Mouse (Mus musculus) midbrain, embryonic 15.5 days (tissue): ENCODE results near the gene Pced1b. TPM values are rescaled to one million over a fixed set of nuclear protein-coding genes. Genes with fewer than 3 reads are reported as not detected.

Experiments
- ATAC-seq: fragments of 200-750 bp; cut with Nextera tagmentation; replicated peaks from 2 replicates; pipeline ENCODE4 v1.8.0; 2017; ENCODE audit warnings: moderate TSS enrichment
- H3K27ac ChIP-seq: fragments of 300-500 bp; sonication (generic); 2 replicates; pipeline ENCODE4 v1.5.1; 2015; ENCODE audit warnings: mild to moderate bottlenecking, inconsistent platforms
- H3K27me3 ChIP-seq: fragments of 300-500 bp; sonication (generic); replicated peaks from 2 replicates; pipeline ENCODE4 v1.6.1; 2015; ENCODE audit warnings: inconsistent platforms
- H3K36me3 ChIP-seq: fragments of 300-500 bp; sonication (generic); replicated peaks from 2 replicates; pipeline ENCODE4 v1.6.1; 2015; ENCODE audit warnings: inconsistent platforms
- H3K4me1 ChIP-seq: fragments of 300-500 bp; sonication (generic); 2 replicates; pipeline ENCODE4 v1.6.1; 2015; ENCODE audit warnings: inconsistent platforms
- H3K4me2 ChIP-seq: fragments of 300-500 bp; sonication (generic); 2 replicates; pipeline ENCODE4 v1.6.1; 2015; ENCODE audit warnings: inconsistent platforms, mild to moderate bottlenecking, moderate library complexity
- H3K4me3 ChIP-seq: fragments of 300-500 bp; sonication (generic); 2 replicates; pipeline ENCODE4 v1.5.1; 2015; ENCODE audit warnings: mild to moderate bottlenecking, inconsistent platforms
- H3K9ac ChIP-seq: fragments of 300-500 bp; sonication (generic); 2 replicates; pipeline ENCODE4 v1.6.1; 2015; ENCODE audit warnings: mild to moderate bottlenecking, inconsistent platforms
- H3K9me3 ChIP-seq: fragments of 300-500 bp; sonication (generic); 2 replicates; pipeline ENCODE4 v1.6.1; 2016; ENCODE audit warnings: inconsistent platforms
- WGBS: fragments of 180-500 bp; shearing (Covaris S2); methylation state at CpG from one replicate; pipeline ENCODE4 v1.1.7; 2015; ENCODE audit warnings: mixed read lengths; 5-methylcytosine and 5-hydroxymethylcytosine counted together
- polyA plus RNA-seq: library from polyadenylated mRNA; unstranded; fragments of >200 nt; fragmentation: Nextera tagmentation; extraction: Ambion mirVana; gene quantifications from 2 replicates; pipeline ENCODE4 v1.2.1, GENCODE M21; 2015

Gene Pced1b
- polyA plus RNA-seq, 1 experiment from 2014 or later = 6.2 TPM

DNA sequence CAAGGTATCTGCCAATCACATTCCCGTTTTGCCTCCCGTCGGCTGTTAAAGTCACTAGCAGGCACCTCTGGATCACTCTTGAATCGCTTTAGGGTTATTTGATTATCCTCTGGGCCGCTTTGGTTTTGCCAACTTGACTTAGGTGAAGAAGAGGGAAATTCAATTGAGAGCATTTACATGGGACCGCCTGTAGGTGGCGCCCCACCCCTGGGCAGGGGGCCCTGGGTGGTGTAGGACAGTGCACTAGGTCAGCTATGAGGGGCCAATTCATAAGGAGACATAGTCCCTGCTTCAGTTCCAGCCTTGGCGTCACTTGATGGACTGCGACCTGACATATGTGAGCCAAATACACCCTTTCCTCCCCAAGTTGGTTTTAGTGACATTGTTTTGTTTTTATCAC lies 10.0 kb upstream of the Pced1b start:
- H3K9ac ChIP-seq = no peak overlapping the region
- H3K27ac ChIP-seq = no peak overlapping the region
- no peaks in the 10 kb centered on the region for H3K27me3 ChIP-seq
- ATAC-seq = no peak
- no peaks in the 10 kb centered on the region for H3K9me3 ChIP-seq
- WGBS = 54% methylated on average over 9 of the region's 9 CpGs
- H3K4me3 ChIP-seq = no peak overlapping the region
- no peaks in the 10 kb centered on the region for H3K36me3 ChIP-seq
- H3K4me1 ChIP-seq = no peaks in the 10 kb centered on the region
- no peak overlapping the region for H3K4me2 ChIP-seq

DNA sequence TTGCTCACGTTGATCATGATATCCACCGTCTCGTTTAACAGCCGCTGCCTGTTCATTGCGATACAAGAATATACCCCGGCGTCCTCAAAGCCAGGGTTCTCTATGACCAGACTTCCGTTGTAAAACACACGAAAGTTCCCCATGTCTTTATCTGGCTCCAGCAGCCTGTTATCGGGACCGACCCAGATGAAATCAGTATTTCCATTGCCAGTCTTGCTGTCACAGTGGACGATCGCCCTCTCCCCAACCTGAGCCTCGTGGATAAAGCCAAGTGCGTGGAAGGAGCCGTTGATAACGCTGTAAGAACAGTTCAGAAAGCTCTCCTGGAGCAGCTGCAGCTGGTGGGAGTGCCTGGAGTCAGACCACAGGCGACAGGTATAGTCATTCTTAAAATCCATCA lies 1.5 kb upstream of the Pced1b start:
- H3K4me1 ChIP-seq = peaks cover 47% of the 10 kb centered on the region
- 85% methylated on average over 18 of the region's 18 CpGs for WGBS
- H3K4me2 ChIP-seq = peak overlapping the region; percentile 85
- no peak overlapping the region; the same call in 1 of the 2 replicates for H3K4me3 ChIP-seq
- no peak overlapping the region for H3K9ac ChIP-seq
- H3K27me3 ChIP-seq = peaks cover 11% of the 10 kb centered on the region; the same call in 1 of the 2 replicates
- ATAC-seq = no peak
- no peaks in the 10 kb centered on the region for H3K36me3 ChIP-seq
- no peak overlapping the region for H3K27ac ChIP-seq
- H3K9me3 ChIP-seq = no peaks in the 10 kb centered on the region

DNA sequence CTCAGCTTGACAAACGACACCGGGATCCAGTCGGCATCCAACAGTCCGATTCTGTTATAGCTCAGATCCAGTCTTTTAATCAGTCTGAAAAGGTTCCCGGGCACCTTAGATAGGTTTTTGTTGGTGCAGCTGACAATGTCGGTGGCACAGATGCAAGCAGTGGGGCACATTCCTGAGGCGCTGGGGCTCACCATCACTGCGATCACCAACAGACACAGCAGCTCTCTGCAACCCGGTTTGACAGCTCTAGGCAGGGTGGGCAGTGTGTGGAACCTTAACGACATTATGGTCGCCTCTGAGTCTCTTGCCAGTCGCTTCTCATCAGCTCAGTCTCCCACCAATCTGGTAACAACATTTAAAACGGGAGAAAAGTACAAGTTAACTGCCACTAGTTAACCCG lies 651 bp upstream of the Pced1b start:
- peak overlapping the region; percentile 83 for H3K27ac ChIP-seq
- H3K4me1 ChIP-seq = peaks cover 47% of the 10 kb centered on the region
- H3K4me3 ChIP-seq = peak overlapping the region; percentile 60
- no peaks in the 10 kb centered on the region for H3K9me3 ChIP-seq
- H3K4me2 ChIP-seq = peak overlapping the region; percentile 85
- 25% methylated on average over 14 of the region's 14 CpGs for WGBS
- H3K27me3 ChIP-seq = peaks cover 11% of the 10 kb centered on the region; the same call in 1 of the 2 replicates
- peak overlapping the region; percentile 0; the same call in 1 of the 2 replicates for H3K9ac ChIP-seq
- no peaks in the 10 kb centered on the region for H3K36me3 ChIP-seq
- ATAC-seq = no peak

DNA sequence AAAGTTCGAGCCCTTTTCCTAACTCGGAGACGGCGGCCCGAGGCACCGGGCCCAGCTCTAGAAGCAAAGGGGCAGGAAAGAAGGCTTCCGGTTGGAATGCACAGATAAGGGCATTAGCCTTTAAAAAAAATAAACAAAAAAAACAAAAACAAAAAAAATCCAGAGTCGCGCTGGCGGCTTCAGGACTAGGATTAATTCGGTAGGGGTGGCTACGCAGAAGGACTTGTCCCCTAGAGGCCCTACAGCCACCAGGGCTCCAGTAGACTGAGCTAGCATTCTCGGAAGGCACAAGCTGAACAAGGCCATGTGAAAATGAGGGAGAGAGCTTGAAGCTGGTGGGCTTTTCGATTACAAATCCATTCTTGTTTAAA lies 869 bp downstream of the Pced1b start:
- peak; percentile 8; the same call in 1 of the 2 replicates for ATAC-seq
- H3K4me1 ChIP-seq = peaks cover 43% of the 10 kb centered on the region
- H3K4me3 ChIP-seq = peak overlapping the region; percentile 60
- peak overlapping the region; percentile 81 for H3K9ac ChIP-seq
- H3K27me3 ChIP-seq = peaks cover 11% of the 10 kb centered on the region; the same call in 1 of the 2 replicates
- peak overlapping the region; percentile 83 for H3K27ac ChIP-seq
- WGBS = under 1% methylated on average over 14 of the region's 14 CpGs
- peak overlapping the region; percentile 85 for H3K4me2 ChIP-seq
- no peaks in the 10 kb centered on the region for H3K36me3 ChIP-seq
- H3K9me3 ChIP-seq = no peaks in the 10 kb centered on the region

DNA sequence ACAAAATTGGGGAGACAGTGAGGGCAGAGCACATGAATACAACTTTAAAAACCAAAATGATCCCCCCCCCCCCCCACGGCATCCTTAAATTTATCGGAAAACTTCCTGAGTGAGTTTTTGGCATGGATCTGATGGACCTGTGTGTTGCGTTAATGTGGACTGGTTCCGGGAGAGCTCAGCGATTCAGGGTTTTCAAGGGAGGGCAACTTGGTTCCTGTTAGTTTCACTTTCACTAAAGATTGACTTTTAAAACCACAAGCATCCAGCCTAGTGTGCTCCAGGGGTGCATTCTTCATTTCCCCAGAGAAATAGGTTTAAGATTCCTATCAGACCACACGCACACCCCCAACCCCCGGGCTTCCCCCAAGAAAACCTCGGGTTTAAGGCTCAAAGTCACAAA lies 1.4 kb downstream of the Pced1b start:
- Histone ChIP-seq H3K4me1 (peaks cover 38% of the 10 kb centered on the region), H3K4me2 (peak overlapping the region; percentile 85), H3K27ac (0 out of 2 replicates have a peak overlapping the region, but pooled peaks have one; percentile 83), H3K36me3 (no peaks in the 10 kb centered on the region), H3K27me3 (peaks cover 11% of the 10 kb centered on the region; the same call in 1 of the 2 replicates), H3K4me3 (peak overlapping the region; percentile 60), H3K9ac (peak overlapping the region; percentile 81; the same call in 1 of the 2 replicates), H3K9me3 (no peaks in the 10 kb centered on the region)
- 50% methylated on average over 8 of the region's 8 CpGs for WGBS
- no peak for ATAC-seq

DNA sequence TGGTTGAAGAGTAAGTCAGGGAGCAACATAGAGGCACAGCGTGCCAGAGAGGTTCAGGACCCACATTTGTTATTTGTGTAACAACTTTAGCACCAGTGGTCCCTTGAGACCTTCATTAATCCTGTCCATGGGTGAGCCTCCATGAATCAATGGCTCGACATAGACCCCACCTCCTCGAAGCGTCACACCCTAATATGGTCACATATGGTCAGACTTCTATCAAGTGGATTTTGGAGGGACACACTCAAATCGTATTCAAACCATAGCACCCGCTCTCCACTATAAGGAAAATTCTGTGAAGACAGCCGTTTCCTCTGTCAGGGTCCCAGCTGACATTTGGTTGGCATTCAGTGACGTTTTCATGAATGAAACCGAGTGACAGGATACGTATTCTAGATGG lies 2.4 kb downstream of the Pced1b start:
- ATAC-seq = no peak
- WGBS = 95% methylated on average over 10 of the region's 10 CpGs

DNA sequence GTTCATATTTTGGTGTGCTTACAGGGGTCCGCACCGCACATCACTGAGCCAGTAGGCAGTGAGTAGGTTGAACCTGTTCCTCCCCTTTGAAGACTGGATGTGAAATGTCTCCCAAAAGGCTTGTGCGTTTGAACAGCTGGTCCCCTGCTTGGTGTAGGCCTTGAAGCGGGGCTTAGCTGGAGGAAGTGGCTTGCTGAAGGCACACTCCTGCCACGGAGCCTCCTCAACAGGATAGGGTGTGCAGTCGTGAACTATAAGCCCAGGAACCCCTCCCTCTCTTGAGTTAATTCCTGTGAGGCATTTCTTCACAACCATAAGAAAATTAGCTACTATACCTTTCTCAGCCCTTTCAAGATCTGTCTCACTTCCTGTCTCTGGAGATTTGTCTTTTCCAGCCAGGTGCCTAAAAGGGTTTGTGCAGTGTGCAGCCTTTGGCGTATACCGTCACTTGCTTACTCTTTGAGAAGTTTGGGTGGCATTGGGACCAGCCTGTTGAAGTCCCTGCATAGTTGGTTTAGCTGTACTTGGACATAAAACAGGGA lies 5.7 kb downstream of the Pced1b start:
- no peak overlapping the region for H3K9ac ChIP-seq
- H3K4me3 ChIP-seq = no peak overlapping the region
- peaks cover 10% of the 10 kb centered on the region for H3K4me1 ChIP-seq
- 85% methylated on average over 8 of the region's 8 CpGs for WGBS
- no peak overlapping the region for H3K27ac ChIP-seq
- H3K27me3 ChIP-seq = no peaks in the 10 kb centered on the region
- H3K9me3 ChIP-seq = no peaks in the 10 kb centered on the region
- no peaks in the 10 kb centered on the region for H3K36me3 ChIP-seq
- no peak for ATAC-seq
- H3K4me2 ChIP-seq = no peak overlapping the region

More for the DNA sequence above, 2.4 kb downstream of the Pced1b start:
- Histone ChIP-seq H3K4me3 (no peak overlapping the region), H3K36me3 (no peaks in the 10 kb centered on the region), H3K4me1 (peaks cover 29% of the 10 kb centered on the region), H3K9me3 (no peaks in the 10 kb centered on the region), H3K27ac (no peak overlapping the region), H3K4me2 (no peak overlapping the region), H3K27me3 (peaks cover 11% of the 10 kb centered on the region; the same call in 1 of the 2 replicates), H3K9ac (no peak overlapping the region)

DNA sequence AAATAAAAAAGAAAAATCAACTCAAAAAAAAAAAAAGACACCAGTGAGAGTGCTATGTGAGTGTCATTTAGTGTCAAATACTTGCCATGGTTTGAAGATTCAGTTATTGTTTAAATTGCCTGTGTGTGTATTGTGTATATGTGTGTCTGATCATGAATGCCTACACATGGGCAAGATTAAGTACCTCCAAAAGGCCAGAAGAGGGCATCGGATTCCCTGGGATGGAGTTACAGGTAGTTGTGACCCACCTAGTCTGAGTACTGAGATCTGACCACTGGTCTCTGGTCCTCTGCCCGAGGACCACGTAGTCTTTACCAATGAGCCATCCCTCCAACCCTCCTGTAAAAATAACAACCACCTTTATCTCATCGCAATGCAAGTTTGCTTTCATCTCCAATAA lies 7.5 kb downstream of the Pced1b start:
- Histone ChIP-seq H3K9me3 (no peaks in the 10 kb centered on the region), H3K4me1 (no peaks in the 10 kb centered on the region), H3K4me2 (no peak overlapping the region), H3K4me3 (no peak overlapping the region), H3K9ac (no peak overlapping the region), H3K27ac (no peak overlapping the region), H3K36me3 (no peaks in the 10 kb centered on the region), H3K27me3 (no peaks in the 10 kb centered on the region)
- no peak for ATAC-seq
- 93% methylated on average over 4 of the region's 4 CpGs for WGBS

DNA sequence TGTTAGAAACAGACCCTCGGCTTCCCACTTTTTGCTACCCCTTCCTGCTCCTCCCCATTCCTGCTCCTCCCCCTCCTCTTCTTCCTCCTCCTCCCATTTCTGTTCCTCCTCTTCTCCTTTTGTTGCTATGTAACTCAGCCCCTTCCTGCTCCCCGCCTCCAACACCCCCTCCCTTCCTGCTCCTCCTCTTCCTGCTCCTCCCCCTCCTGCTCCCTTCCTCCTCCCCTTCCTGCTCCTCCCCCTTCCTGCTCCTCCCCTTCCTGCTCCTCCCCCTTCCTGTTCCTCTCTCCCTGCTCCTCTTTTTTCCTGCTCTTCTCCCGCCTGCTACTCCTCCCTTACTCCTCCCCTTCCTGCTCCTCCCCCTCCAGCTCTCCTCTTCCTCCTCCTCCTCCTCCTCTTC lies 8.9 kb downstream of the Pced1b start:
- Histone ChIP-seq H3K9ac (no peak overlapping the region), H3K27me3 (no peaks in the 10 kb centered on the region), H3K36me3 (no peaks in the 10 kb centered on the region), H3K9me3 (no peaks in the 10 kb centered on the region), H3K27ac (no peak overlapping the region), H3K4me3 (no peak overlapping the region), H3K4me2 (no peak overlapping the region), H3K4me1 (no peaks in the 10 kb centered on the region)
- ATAC-seq = no peak
- WGBS = 86% methylated on average over 3 of the region's 3 CpGs

DNA sequence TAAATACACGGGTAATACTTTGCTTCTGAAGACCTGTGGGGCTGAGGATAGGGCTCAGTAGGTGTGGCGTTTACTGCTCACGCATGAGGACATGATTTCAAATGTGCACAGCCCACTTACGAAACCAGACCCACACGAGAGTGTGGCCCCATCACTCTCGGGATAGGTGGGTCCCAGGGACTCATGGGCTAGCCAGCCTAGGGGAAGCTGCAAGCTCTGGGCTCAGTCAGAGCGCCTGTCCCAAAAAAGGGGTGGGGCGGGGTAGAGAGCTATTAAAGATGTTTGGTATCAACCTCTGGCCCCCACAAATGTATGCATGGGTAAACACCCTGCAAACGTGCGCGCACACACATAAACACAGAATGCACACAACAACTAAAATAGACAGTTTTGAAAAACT lies 9.5 kb downstream of the Pced1b start:
- ATAC-seq = no peak
- Histone ChIP-seq H3K4me2 (no peak overlapping the region), H3K36me3 (no peaks in the 10 kb centered on the region), H3K9ac (no peak overlapping the region), H3K4me1 (no peaks in the 10 kb centered on the region), H3K27ac (no peak overlapping the region), H3K4me3 (no peak overlapping the region), H3K9me3 (no peaks in the 10 kb centered on the region), H3K27me3 (no peaks in the 10 kb centered on the region)
- WGBS = 92% methylated on average over 11 of the region's 11 CpGs

DNA sequence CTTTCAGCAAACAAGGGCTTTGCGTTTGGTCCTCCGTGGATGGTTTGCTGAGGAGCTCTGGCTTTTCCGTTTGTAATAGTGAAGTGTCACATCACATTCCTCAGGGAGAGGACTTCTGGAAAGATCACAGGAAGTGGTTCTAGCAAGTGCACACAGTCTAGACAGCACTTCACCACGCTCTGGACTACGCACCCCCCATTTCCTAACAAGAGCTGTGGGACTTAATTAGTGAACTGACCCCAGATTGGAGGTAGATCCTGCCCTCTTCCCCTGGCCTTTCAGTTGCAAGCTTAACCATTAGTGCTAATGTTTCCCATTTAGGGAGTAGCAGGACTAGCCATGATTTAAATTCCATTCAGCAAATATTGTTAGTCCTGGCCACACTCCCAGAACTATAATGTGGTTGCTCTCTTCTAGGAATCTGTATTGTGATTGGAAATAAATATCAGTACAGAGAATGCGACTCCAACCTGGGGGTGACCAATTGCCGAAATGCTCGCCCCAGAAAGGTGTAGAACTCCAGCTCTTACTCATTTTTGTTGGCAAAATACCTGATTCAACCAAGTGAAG lies 10.4 kb downstream of the Pced1b start:
- no peaks in the 10 kb centered on the region for H3K9me3 ChIP-seq
- H3K27ac ChIP-seq = no peak overlapping the region
- no peak overlapping the region for H3K4me3 ChIP-seq
- ATAC-seq = no peak
- H3K36me3 ChIP-seq = no peaks in the 10 kb centered on the region
- no peak overlapping the region for H3K9ac ChIP-seq
- no peak overlapping the region for H3K4me2 ChIP-seq
- H3K4me1 ChIP-seq = no peaks in the 10 kb centered on the region
- 74% methylated on average over 8 of the region's 8 CpGs for WGBS
- H3K27me3 ChIP-seq = no peaks in the 10 kb centered on the region

DNA sequence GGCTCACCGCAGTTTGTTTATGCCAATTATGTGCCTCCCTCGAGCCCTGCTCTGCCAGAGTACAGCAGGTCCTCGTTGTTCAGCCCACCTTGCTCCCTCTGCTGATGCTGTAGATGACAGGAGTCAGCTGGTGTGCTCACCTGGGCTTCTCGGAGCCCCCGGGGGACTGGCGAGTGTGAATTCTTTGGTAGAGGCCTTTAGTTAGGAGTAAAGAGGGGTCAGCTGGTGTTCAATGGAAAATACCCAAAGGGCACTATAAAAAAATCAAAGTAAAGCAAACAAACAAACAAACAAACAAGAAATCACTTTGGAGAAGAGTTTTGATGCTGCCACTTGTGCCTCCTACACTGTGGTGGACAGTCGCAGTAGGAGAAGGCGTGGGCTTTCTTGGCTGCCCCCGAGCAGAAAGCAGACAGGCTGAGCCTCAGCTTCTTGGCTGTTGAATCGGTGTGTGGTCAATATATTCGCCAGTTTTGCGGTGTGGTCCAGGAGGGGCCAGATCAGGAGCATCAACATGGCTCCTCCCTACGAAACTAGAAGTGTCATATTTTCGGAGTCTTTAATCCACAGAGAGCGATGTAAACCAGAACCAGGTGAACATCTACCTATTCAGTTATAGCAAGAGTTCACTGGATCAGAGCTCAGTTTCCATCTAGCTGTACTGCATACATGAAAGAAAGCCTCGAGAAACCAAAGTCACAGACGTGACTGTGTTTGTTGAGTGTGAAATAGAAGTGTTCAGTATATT lies 11.8 kb downstream of the Pced1b start:
- Histone ChIP-seq H3K4me2 (no peak overlapping the region), H3K36me3 (no peaks in the 10 kb centered on the region), H3K4me1 (no peaks in the 10 kb centered on the region), H3K9me3 (no peaks in the 10 kb centered on the region), H3K4me3 (no peak overlapping the region), H3K27ac (no peak overlapping the region), H3K9ac (no peak overlapping the region), H3K27me3 (no peaks in the 10 kb centered on the region)
- 87% methylated on average over 17 of the region's 17 CpGs for WGBS
- no peak for ATAC-seq
